Mouse (Mus musculus): Measurements from ENCODE around the gene Epn2.

Gene Epn2

DNA sequence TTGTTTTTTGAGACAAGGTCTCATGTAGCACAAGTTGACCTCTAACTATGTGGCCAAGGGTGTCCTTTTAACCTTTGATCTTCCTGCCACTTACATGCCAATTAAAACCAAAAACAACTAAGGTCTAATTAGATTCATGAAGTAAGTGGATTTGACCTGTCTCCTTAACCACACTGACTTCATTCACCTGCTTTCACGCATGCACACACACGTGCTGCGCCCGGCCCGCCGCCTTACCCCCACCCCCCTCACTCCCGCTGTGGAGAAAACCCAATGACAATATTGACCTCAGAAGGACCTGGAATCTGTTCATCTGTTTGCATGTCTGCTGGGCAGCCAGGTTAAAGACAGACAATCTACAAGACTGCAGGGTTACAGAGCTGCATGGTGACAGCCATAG is 38.8 kb downstream of the Epn2 start:
- DNase-seq (ENCODE audit: low read depth, low spot score), result no peak

DNA sequence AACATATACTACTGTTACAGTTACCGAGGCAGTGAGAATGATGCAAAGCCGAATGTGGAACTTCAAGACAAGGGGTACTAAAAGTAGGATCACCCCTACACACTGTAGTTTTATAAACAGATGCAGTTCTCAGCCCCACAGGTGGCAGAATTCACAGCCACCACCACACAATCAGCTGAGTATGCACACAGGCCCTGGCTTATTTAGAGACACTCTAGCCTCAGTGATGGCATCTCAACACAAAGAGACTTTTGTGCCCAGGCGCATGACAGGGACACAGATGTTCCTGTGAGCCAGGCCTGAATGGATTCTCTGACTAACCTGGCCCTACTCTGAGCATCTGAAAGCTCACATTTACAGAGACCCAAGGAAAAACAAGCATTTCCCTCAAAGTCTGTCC is 42.1 kb downstream of the Epn2 start:
- peak; percentile 92 for DNase-seq (ENCODE audit: low read depth, low spot score)

GRCm38 (mm10) chr11:61536952-61537351 is 42.5 kb downstream of the Epn2 start:
- no peak for DNase-seq (ENCODE audit: low read depth, low spot score)

GRCm38 (mm10) chr11:61535530-61535929 is 44.0 kb downstream of the Epn2 start:
- DNase-seq (ENCODE audit: low read depth, low spot score), result no peak

- peak; percentile 56 for DNase-seq (ENCODE audit: low read depth, low spot score)
These were observed 45.9 kb downstream of the Epn2 start for GRCm38 (mm10) chr11:61533571-61533970.

GRCm38 (mm10) chr11:61532820-61533219 is 46.7 kb downstream of the Epn2 start:
- peak; percentile 40 for DNase-seq (ENCODE audit: low read depth, low spot score)

GRCm38 (mm10) chr11:61529268-61529713 is 50.2 kb downstream of the Epn2 start:
- DNase-seq (ENCODE audit: low read depth, low spot score), result peak; percentile 97

DNA sequence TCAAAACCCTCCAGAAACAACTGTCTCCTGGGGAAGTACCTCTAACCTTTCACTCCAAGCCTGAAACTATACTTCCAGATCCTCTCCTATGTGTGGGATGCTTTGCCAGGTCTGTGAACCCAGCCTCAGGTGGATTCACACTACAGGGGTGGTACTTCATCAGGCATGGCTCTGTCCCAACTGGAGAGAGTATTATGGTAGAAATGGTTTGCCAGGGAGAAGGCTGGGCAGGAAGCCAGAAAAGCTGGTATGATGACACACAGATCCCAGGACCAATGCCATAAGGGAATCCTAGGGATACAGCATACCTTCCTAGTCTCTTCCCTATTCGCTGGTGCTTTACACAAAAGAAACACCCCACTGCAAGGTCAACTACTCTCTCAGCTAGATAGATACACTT is 52.6 kb downstream of the Epn2 start:
- peak; percentile 92 for DNase-seq (ENCODE audit: low read depth, low spot score)

DNA sequence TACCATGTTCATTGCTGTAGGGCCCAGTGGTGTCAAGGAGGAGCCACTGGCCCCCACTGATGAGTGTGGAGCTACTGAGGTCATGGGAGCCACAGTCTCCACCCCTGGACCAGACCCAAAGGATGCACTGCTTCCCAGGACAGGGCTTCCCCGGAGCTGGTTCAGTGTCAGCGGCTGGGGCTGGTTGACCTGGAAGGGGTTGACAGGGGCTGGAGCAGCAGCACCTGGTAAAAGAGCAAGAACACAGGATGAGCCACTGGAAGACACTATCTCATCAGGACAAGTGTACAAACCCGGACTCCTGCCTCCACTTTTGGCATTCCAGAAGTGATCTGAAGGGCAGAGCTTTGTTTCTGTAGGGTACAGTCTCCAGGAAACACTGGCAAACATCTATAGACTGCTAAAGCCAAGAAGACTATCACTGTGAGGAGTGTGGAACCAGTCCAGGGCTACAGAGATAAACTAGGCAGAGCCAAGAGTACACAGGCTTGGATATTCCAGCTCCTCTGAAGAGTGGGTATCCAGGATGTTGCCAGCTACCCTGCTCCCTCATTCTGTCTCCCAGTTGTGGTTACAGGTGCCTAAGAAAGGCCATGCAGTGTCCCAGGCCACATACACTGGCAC is 59.9 kb downstream of the Epn2 start:
- DNase-seq (ENCODE audit: low read depth, low spot score), result no peak

- DNase-seq (ENCODE audit: low read depth, low spot score), result no peak
These were observed 60.6 kb downstream of the Epn2 start for GRCm38 (mm10) chr11:61518871-61519270.

DNA sequence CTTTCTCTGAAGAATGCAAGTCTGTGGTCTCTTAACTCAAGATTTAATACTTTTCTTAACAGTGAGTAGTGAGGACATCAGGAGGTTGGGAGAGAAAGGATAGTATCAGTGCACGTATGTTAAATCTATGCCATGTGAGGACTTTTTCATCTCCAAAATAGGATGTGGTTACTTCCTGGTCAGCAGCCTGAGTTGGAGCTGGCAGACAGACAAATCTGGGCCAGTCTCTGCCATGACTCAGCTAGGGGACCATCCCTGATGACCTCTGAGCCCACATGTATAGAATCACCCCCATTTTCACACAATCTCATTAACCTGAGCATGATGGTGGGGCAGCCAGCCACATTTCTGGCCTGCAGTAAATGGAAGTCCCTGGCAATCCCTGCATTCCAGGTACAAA is 61.5 kb downstream of the Epn2 start:
- no peak for DNase-seq (ENCODE audit: low read depth, low spot score)

DNA sequence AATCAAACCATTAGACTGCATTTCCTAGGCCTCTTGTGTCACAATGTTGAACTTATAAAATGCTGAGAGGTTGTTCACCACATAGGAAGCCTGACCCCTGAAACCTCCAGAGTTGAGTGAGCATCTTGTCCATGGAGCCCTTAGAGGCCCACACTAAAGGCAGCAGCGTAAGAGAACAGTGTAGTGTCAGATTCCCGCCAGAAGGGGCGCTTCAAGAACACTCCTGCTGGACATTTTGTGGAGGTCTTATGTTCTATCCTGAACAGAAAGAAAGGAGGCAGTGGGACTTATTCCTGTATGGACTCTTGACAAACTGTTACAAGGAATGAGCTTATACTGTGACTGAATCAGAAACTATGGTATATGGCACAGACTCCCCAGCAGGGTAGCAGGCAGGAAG is 64.5 kb downstream of the Epn2 start:
- DNase-seq (ENCODE audit: low read depth, low spot score), result peak; percentile 59

DNA sequence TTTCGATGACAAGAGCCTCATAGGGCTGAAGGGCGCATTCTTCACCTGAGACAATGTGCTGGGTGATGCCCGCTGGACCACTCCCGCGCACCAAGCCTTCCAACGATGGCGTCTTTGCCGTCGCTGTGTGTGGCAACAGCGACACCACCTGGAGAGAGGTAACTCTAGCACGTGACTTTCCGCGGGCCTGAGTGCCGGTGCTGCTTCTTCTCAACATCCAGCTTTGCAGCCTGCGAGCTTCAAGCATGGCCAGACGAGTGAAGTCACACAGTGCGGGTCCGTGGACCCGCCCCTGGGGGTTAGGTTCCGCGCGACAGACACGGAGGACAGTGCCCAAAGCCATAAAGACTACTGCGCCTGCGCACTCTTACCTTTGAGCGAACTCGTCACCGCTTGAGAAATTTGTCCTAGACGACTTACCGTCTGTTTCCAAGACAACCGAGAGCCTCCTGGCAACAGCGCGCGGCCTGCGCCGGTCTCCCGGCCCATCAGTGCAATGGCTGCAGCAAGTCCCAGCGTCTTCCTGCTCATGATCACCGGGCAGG is 74.7 kb downstream of the Epn2 start, which contains the start of gene B9d1:
B9d1 (plus strand) TSS at position 432 of the 545 bp plus-strand sequence.
- peak; percentile 99 for DNase-seq (ENCODE audit: low read depth, low spot score)

- DNase-seq (ENCODE audit: low read depth, low spot score), result no peak
These were observed 75.6 kb downstream of the Epn2 start for GRCm38 (mm10) chr11:61503933-61504332.

DNA sequence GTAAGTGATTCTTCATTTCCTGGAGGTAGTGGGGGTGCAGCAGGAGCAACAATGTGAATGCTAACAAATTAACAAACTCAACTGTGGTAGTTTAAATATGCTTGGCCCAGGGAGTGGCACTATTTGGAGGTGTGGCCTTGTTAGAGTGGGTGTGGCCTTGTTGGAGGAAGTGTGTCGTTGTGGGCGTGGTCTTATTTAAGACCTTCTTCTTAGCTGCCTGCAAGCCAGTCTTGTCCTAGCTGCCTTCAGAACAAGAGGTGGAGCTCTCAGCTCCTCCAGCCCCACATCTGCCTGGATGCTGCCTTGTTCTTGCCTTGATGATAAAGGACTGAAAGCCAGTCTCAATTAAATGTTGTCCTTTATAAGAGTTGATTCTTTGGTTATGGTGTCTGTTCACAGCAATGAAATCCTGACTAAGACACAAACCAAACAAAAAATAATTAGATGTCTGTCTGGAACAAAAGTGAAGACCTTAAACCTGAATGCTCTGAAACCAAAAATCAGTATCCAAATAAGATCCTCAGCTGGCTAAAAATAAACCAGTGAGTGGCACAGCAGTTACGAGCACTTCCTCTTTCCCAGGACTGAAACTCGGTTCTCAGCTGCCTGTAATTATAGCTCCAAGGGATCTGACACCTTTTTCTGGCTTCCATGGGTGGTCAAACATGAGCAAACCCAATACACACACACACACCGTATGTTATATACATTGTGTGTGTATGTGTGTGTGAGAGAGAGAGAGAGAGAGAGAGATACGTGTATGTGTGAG is 80.6 kb downstream of the Epn2 start:
- DNase-seq (ENCODE audit: low read depth, low spot score), result no peak

GRCm38 (mm10) chr11:61497490-61497889 is 82.0 kb downstream of the Epn2 start:
- no peak for DNase-seq (ENCODE audit: low read depth, low spot score)

- DNase-seq (ENCODE audit: low read depth, low spot score), result no peak
These were observed 84.0 kb downstream of the Epn2 start for GRCm38 (mm10) chr11:61495528-61495927.

DNA sequence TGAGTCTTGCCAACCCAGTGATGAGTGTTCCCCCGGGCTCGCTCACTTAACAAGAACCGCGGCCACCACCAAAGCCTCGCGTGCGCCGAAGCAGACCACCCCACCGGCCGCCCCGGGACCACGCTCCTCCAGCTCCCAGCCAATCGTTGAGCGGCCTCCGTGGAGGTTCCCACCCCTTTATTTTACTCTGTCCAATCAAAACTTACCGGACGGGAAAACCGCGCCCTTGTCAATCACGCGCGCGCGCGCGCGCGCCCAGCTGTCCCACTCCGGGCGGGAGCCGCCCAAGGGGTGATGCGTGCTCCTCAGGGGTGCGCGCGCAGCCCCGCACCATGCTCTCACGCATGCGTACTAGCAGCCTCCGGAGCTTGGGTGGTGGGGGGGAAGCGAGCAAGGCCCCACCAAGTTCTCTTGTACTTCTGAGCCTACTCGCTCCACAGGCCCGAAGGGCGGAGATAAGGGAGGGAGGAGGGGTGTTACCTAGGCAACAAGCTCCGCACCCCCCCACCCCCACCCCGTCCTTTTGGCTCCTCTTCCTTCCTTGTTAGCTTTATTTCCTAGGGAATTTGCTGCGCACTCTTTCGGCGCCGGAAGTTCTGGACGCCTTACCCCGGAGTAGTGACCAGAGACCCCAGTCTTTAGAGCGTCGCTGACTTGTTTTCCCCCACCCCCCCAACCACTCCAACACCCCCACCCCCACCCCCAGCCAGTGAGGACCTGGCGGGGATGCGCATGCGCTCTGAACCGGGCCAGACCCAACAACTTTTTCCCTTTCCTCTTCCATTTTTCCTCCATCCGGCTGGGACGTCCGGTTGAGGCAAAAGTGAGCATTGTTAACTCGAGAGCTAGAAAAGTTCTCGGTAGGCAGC is 85.1 kb downstream of the Epn2 start, which contains the start of gene Mapk7:
Mapk7 (minus strand) TSS at position 278 of the 869 bp plus-strand sequence.
- peak; percentile 98 for DNase-seq (ENCODE audit: low read depth, low spot score)

- DNase-seq (ENCODE audit: low read depth, low spot score), result peak; percentile 49
These were observed 85.9 kb downstream of the Epn2 start for GRCm38 (mm10) chr11:61493525-61494128.

DNA sequence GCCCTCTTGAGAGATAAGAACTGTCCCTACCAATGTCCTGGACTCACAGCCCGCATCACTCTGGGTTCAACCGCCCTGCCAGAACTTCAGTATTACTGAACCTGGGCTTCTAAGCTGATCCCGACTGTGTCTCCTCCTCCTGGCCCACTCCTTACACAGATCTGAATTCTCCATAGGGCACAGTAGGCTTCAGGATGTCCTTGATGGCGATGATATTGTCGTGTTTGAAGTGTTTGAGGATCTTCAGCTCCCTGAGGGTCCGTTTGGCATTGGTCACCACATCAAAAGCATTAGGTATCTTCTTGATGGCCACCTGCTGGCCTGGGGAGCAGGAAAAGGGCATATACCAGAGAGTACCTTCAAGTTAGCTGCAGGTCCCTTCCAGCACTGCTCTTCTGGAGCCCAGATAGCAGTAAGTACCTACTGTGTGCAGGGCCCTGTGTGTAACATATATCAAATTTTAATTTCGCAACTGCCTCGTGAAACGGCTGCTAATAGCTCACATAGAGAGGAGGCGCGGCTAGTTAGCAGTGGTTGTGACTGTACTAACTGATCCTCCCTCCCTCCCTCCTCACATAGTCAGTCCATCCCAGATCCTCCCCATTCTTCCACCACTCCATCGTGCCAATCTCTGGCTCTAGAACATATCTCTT is 86.6 kb downstream of the Epn2 start:
- DNase-seq (ENCODE audit: low read depth, low spot score), result no peak
